Mouse (Mus musculus) limb, embryonic 13.5 days (tissue): ENCODE data around the gene Gm49325. TPM values are rescaled to one million over a fixed set of nuclear protein-coding genes. Genes with fewer than 3 reads are reported as not detected.
"Not testable (repeated sequence)": the region's sequence is repeated elsewhere in the genome, so short reads cannot be mapped to it uniquely, and the experiment has no call there.

Source experiments
- ATAC-seq: fragments of 200-750 bp; cut with Nextera tagmentation; 2 replicates; pipeline ENCODE4 v1.8.0; 2017; ENCODE audit warnings: low read depth, moderate number of reproducible peaks, moderate TSS enrichment; ENCODE audit not compliant: low FRiP score
- H3K27ac ChIP-seq: fragments of 300-500 bp; sonication (generic); 2 replicates; pipeline ENCODE4 v1.5.1; 2015; ENCODE audit warnings: inconsistent platforms, mild to moderate bottlenecking, moderate library complexity
- H3K27me3 ChIP-seq: fragments of 300-500 bp; sonication (generic); 2 replicates; pipeline ENCODE4 v1.6.1; 2015; ENCODE audit warnings: mild to moderate bottlenecking, inconsistent platforms
- H3K36me3 ChIP-seq: fragments of 300-500 bp; sonication (generic); 2 replicates; pipeline ENCODE4 v1.6.1; 2015; ENCODE audit warnings: inconsistent platforms, mild to moderate bottlenecking, moderate library complexity
- H3K4me1 ChIP-seq: fragments of 300-500 bp; sonication (generic); 2 replicates; pipeline ENCODE4 v1.6.1; 2015; ENCODE audit warnings: inconsistent platforms
- H3K4me2 ChIP-seq: fragments of 300-500 bp; sonication (generic); replicated peaks from 2 replicates; pipeline ENCODE4 v1.6.1; 2015; ENCODE audit warnings: inconsistent platforms, mild to moderate bottlenecking, moderate library complexity
- H3K4me3 ChIP-seq: fragments of 300-500 bp; sonication (generic); 2 replicates; pipeline ENCODE4 v1.5.1; 2015; ENCODE audit warnings: moderate library complexity, mild to moderate bottlenecking, inconsistent platforms
- H3K9ac ChIP-seq: fragments of 300-500 bp; sonication (generic); 2 replicates; pipeline ENCODE4 v1.6.1; 2015; ENCODE audit warnings: mild to moderate bottlenecking, inconsistent platforms
- H3K9me3 ChIP-seq: fragments of 300-500 bp; sonication (generic); 2 replicates; pipeline ENCODE4 v1.6.1; 2016; ENCODE audit warnings: inconsistent platforms
- WGBS: fragments of 180-500 bp; shearing (Covaris S2); methylation state at CpG from one replicate; pipeline ENCODE4 v1.1.7; 2015; 5-methylcytosine and 5-hydroxymethylcytosine counted together
- polyA plus RNA-seq: library from polyadenylated mRNA; unstranded; fragments of >200 nt; fragmentation: Nextera tagmentation; extraction: Ambion mirVana; gene quantifications from 2 replicates; pipeline ENCODE4 v1.2.1, GENCODE M21; 2015

Gm49325 gene
- polyA plus RNA-seq, 1 experiment from 2014 or later, result 3.9 TPM

DNA sequence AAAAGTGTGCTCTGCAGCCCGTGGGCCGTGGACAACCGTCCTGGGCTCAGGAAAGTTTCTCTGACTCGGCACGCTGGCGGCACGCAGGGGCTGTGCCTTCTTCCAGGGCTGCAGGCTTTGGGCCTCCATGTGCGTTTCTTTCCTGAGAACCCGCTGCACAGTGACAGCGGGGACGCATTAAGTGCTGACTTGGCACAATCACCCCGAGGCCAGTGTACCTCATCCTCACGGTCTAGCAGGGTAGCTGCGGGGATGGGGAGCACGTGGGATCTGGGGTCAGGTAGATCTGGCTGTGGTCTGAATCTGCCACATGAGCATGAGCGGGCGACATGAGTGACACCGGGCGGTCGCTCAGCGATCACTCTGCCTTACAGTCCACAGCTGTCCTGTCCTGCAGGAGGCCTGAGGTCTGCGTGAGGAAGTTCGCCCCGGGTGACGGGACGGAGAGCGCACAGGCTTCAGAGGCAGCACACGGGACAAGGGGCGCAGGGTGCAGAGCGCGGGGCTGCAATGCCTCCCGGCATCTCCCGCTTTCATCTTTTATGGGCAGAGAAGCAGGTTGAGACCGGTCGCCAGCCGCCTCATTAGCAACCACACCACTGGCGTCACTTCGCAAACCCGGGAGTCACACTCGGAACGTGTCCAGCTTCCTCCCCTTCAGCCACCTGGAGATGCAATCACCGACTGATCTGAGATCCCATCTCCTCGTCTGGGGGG, 58.1 kb downstream of the Gm49325 start:
- H3K4me2 ChIP-seq, result peak overlapping the region; percentile 57
- peaks cover 31% of the 10 kb centered on the region for H3K4me1 ChIP-seq
- peaks cover 19% of the 10 kb centered on the region for H3K27me3 ChIP-seq
- ATAC-seq, result peak; percentile 38; the same call in 1 of the 2 replicates
- WGBS, result 18% methylated on average over 43 of the region's 43 CpGs
- H3K36me3 ChIP-seq, result no peaks in the 10 kb centered on the region
- H3K9ac ChIP-seq, result peak overlapping the region; percentile 43; the same call in 1 of the 2 replicates
- H3K9me3 ChIP-seq, result no peaks in the 10 kb centered on the region
- H3K27ac ChIP-seq, result no peak overlapping the region; the same call in 1 of the 2 replicates
- H3K4me3 ChIP-seq, result peak overlapping the region; percentile 20; the same call in 1 of the 2 replicates

- Histone ChIP-seq H3K4me3 (no peak overlapping the region), H3K4me1 (peaks cover 31% of the 10 kb centered on the region), H3K9me3 (no peaks in the 10 kb centered on the region), H3K27me3 (peaks cover 19% of the 10 kb centered on the region), H3K9ac (no peak overlapping the region), H3K36me3 (no peaks in the 10 kb centered on the region), H3K4me2 (no peak overlapping the region), H3K27ac (no peak overlapping the region)
- 0 out of 2 replicates have a peak, but pooled peaks have one; percentile 33 for ATAC-seq
- 50% methylated on average over 8 of the region's 8 CpGs for WGBS
Observed at GRCm38 (mm10) chr10:77666342-77666741, 60.3 kb downstream of the Gm49325 start.

GRCm38 (mm10) chr10:77667402-77667801, 61.4 kb downstream of the Gm49325 start:
- no peaks in the 10 kb centered on the region for H3K36me3 ChIP-seq

GRCm38 (mm10) chr10:77670710-77671109, 64.7 kb downstream of the Gm49325 start:
- Histone ChIP-seq H3K4me2 (no peak overlapping the region), H3K9ac (no peak overlapping the region), H3K36me3 (no peaks in the 10 kb centered on the region), H3K27ac (no peak overlapping the region), H3K27me3 (peaks cover 16% of the 10 kb centered on the region), H3K9me3 (no peaks in the 10 kb centered on the region), H3K4me1 (peaks cover 29% of the 10 kb centered on the region), H3K4me3 (no peak overlapping the region)
- 71% methylated on average over 4 of the region's 4 CpGs for WGBS
- no peak for ATAC-seq

More at GRCm38 (mm10) chr10:77667402-77667801, 61.4 kb downstream of the Gm49325 start:
- Histone ChIP-seq H3K9ac (no peak overlapping the region), H3K4me1 (peaks cover 31% of the 10 kb centered on the region), H3K4me3 (no peak overlapping the region), H3K9me3 (no peaks in the 10 kb centered on the region), H3K4me2 (no peak overlapping the region), H3K27me3 (peaks cover 19% of the 10 kb centered on the region), H3K27ac (no peak overlapping the region)
- WGBS, result 83% methylated on average over 4 of the region's 4 CpGs
- no peak for ATAC-seq

DNA sequence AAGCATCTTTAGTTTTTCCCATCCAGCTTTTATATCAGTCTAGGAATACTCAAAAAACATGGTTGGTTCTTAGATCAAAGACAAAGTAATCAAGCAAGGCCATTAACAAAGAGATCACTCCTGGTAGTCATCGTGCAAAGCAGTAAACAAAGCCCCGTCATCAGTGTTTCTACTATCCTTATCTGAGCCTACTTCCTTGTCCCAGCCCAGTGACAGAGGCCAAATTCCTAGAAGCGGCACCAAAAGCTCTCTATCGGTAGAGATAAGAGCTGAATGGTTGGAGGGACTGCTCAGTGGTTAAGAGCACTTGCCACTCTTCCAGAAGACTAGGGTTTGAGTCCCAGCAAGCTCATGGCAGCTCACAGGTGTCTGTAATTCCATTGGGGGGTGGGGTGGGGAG, 65.5 kb downstream of the Gm49325 start:
- WGBS, result 51% methylated on average over 4 of the region's 4 CpGs
- no peaks in the 10 kb centered on the region for H3K9me3 ChIP-seq
- no peak overlapping the region for H3K9ac ChIP-seq
- no peak overlapping the region for H3K27ac ChIP-seq
- no peak overlapping the region for H3K4me2 ChIP-seq
- H3K36me3 ChIP-seq, result no peaks in the 10 kb centered on the region
- no peak for ATAC-seq
- H3K4me1 ChIP-seq, result peaks cover 23% of the 10 kb centered on the region
- H3K4me3 ChIP-seq, result no peak overlapping the region
- peaks cover 24% of the 10 kb centered on the region for H3K27me3 ChIP-seq

GRCm38 (mm10) chr10:77673765-77674164, 67.8 kb downstream of the Gm49325 start:
- no peak for ATAC-seq

DNA sequence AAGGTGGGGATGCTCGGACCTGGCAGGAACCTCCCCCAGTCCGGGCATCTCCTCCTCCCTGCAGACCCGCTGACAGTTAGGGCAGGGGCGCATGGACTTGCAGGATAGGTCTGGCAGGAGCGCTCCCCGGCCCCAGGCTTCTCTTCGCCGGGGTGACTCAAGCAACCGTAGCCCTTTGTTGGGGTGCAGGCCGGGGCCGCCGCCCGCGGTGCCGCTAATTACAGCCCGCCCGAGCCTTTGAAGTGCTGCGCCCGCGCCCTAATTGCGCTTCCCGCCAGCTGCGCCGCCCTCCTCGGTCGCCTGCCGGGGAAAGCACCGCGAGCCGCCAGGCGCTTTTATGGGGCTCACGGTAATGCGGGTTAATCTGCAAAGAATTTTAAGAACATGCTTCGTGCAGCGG, 71.6 kb downstream of the Gm49325 start:
- Histone ChIP-seq H3K9me3 (no peaks in the 10 kb centered on the region), H3K36me3 (no peaks in the 10 kb centered on the region), H3K9ac (peak overlapping the region; percentile 53), H3K27ac (no peak overlapping the region), H3K4me2 (peak overlapping the region; percentile 81), H3K4me3 (peak overlapping the region; percentile 43), H3K4me1 (peaks cover 33% of the 10 kb centered on the region), H3K27me3 (peaks cover 53% of the 10 kb centered on the region)
- ATAC-seq, result peak; percentile 31
- WGBS, result 0% methylated on average over 35 of the region's 35 CpGs

More at GRCm38 (mm10) chr10:77673765-77674164, 67.8 kb downstream of the Gm49325 start:
- no peak overlapping the region for H3K4me2 ChIP-seq
- H3K4me3 ChIP-seq, result no peak overlapping the region
- no peaks in the 10 kb centered on the region for H3K9me3 ChIP-seq
- H3K36me3 ChIP-seq, result no peaks in the 10 kb centered on the region
- no peak overlapping the region for H3K27ac ChIP-seq
- no peak overlapping the region for H3K9ac ChIP-seq
- peaks cover 45% of the 10 kb centered on the region for H3K27me3 ChIP-seq
- WGBS, result 54% methylated on average over 13 of the region's 13 CpGs
- peaks cover 29% of the 10 kb centered on the region for H3K4me1 ChIP-seq

GRCm38 (mm10) chr10:77682994-77683393, 77.0 kb downstream of the Gm49325 start:
- peaks cover 36% of the 10 kb centered on the region for H3K4me1 ChIP-seq

GRCm38 (mm10) chr10:77684181-77684580, 78.2 kb downstream of the Gm49325 start:
- Histone ChIP-seq H3K4me1 (peaks cover 30% of the 10 kb centered on the region), H3K9ac (no peak overlapping the region), H3K27ac (no peak overlapping the region), H3K4me3 (no peak overlapping the region), H3K9me3 (no peaks in the 10 kb centered on the region), H3K4me2 (no peak overlapping the region), H3K36me3 (no peaks in the 10 kb centered on the region), H3K27me3 (peaks cover 61% of the 10 kb centered on the region)
- no peak for ATAC-seq
- WGBS, result 14% methylated on average over 8 of the region's 8 CpGs

More at GRCm38 (mm10) chr10:77682994-77683393, 77.0 kb downstream of the Gm49325 start:
- H3K36me3 ChIP-seq, result no peaks in the 10 kb centered on the region
- H3K27ac ChIP-seq, result no peak overlapping the region
- no peak overlapping the region for H3K9ac ChIP-seq
- 74% methylated on average over 7 of the region's 7 CpGs for WGBS
- H3K4me2 ChIP-seq, result no peak overlapping the region
- peaks cover 61% of the 10 kb centered on the region for H3K27me3 ChIP-seq
- no peaks in the 10 kb centered on the region for H3K9me3 ChIP-seq
- no peak overlapping the region for H3K4me3 ChIP-seq
- no peak for ATAC-seq

- Histone ChIP-seq H3K4me3 (no peak within 1 kb of the TSS), H3K4me1 (peaks cover 36% of the 10 kb centered on the region)
- 5% methylated on average over 22 of the region's 22 CpGs for WGBS
Observed at GRCm38 (mm10) chr10:77685895-77686664, 80.1 kb downstream of the Gm49325 start, which contains the start of gene Tspear. Tspear (plus strand) TSS chr10:77686569.

DNA sequence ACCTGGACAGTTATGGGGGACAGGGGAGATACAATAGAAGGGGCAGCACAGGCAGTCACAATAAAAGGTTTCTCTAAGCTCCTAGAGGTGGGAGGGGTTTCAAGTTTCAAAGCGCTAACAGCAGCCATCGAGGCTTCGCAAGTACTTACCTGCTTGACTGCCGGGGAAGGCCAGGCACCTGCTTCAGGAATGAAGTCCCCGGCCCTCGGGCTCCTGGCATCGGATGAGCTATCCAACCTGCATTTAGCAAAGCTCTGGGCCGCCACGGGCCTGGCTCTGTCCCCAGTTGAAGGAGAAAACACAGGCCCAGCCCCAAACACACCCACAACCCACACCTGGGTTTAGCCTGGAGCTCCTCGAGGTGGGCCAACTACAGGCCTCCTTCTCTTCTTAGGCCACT, 81.0 kb downstream of the Gm49325 start:
- no peak overlapping the region for H3K4me3 ChIP-seq
- H3K4me2 ChIP-seq, result no peak overlapping the region
- H3K36me3 ChIP-seq, result no peaks in the 10 kb centered on the region
- no peak overlapping the region for H3K27ac ChIP-seq
- peaks cover 34% of the 10 kb centered on the region for H3K4me1 ChIP-seq
- peaks cover 66% of the 10 kb centered on the region for H3K27me3 ChIP-seq
- WGBS, result 13% methylated on average over 10 of the region's 10 CpGs
- H3K9ac ChIP-seq, result no peak overlapping the region
- no peak for ATAC-seq
- H3K9me3 ChIP-seq, result no peaks in the 10 kb centered on the region

More at GRCm38 (mm10) chr10:77685895-77686664, 80.1 kb downstream of the Gm49325 start, which contains the start of gene Tspear:
- Histone ChIP-seq H3K36me3 (no peaks in the 10 kb centered on the region), H3K9me3 (no peaks in the 10 kb centered on the region), H3K9ac (no peak within 1 kb of the TSS), H3K4me2 (peak within 1 kb of the TSS; percentile 19; the same call in 1 of the 2 replicates), H3K27ac (no peak within 1 kb of the TSS), H3K27me3 (peaks cover 66% of the 10 kb centered on the region)
- ATAC-seq, result no peak

DNA sequence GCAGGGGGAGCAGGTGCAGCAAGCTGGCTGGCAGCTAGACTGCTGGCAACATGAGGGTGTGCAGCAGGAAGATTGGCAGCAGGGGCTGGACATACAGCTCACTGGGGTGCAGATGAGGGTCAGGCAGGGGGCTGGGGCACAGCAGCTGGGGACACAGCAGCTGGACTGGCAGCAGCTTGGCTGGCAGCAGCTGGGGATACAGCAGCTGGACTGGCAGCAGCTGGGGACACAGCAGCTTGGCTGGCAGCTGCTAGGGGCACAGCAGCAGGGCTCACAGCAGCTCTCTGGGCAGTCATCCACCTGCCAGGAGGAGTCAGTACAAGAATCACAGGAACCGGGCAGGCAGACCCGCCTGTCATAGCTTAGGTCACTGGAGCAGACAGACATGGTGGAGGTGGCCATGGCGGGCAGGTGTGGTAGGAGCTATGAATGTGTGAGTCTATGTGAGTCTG, 84.4 kb downstream of the Gm49325 start, which contains the start of gene Gm19402:
Gene Gm19402 (minus strand): TSS at position 402 of the 452 bp plus-strand sequence.
- Histone ChIP-seq H3K27me3 (peaks cover 47% of the 10 kb centered on the region), H3K4me1 (peaks cover 31% of the 10 kb centered on the region)
- not testable (repeated sequence) for H3K9ac ChIP-seq, H3K4me3 ChIP-seq, ATAC-seq, H3K36me3 ChIP-seq, H3K9me3 ChIP-seq, H3K4me2 ChIP-seq, H3K27ac ChIP-seq
- 71% methylated on average over 3 of the region's 3 CpGs for WGBS
